Mouse (Mus musculus) heart, embryonic 11.5 days (tissue): Measurements from ENCODE around the gene Ap1b1. TPM values are rescaled to one million over a fixed set of nuclear protein-coding genes. Genes with fewer than 3 reads are reported as not detected.

Source experiments
- ATAC-seq: fragments of 200-750 bp; cut with Nextera tagmentation; replicated peaks from 2 replicates; pipeline ENCODE4 v1.8.0; 2017; ENCODE audit warnings: moderate library complexity; ENCODE audit not compliant: insufficient number of reproducible peaks, low FRiP score, low TSS enrichment
- H3K27ac ChIP-seq: fragments of 300-500 bp; sonication (generic); 2 replicates; pipeline ENCODE4 v1.5.1; 2014; ENCODE audit warnings: mild to moderate bottlenecking, low read depth, low read length
- H3K27me3 ChIP-seq: fragments of 300-500 bp; sonication (generic); 2 replicates; pipeline ENCODE4 v1.6.1; 2014; ENCODE audit warnings: mild to moderate bottlenecking, low read length, mixed read lengths; ENCODE audit not compliant: control insufficient read depth, insufficient read depth
- H3K36me3 ChIP-seq: fragments of 300-500 bp; sonication (generic); 2 replicates; pipeline ENCODE4 v1.6.1; 2014; ENCODE audit warnings: mild to moderate bottlenecking, low read length, moderate library complexity, mixed read lengths; ENCODE audit not compliant: control insufficient read depth, insufficient read depth
- H3K4me1 ChIP-seq: fragments of 300-500 bp; sonication (generic); 2 replicates; pipeline ENCODE4 v1.6.1; 2014; ENCODE audit warnings: low read length; ENCODE audit not compliant: control insufficient read depth, insufficient read depth
- H3K4me2 ChIP-seq: fragments of 300-500 bp; sonication (generic); 2 replicates; pipeline ENCODE4 v1.6.1; 2014; ENCODE audit warnings: mild to moderate bottlenecking, moderate library complexity
- H3K4me3 ChIP-seq: fragments of 300-500 bp; sonication (generic); 2 replicates; pipeline ENCODE4 v1.5.1; 2014; ENCODE audit warnings: low read depth, low read length
- H3K9ac ChIP-seq: fragments of 300-500 bp; sonication (generic); 2 replicates; pipeline ENCODE4 v1.6.1; 2014; ENCODE audit warnings: mild to moderate bottlenecking, low read depth, low read length, moderate library complexity
- H3K9me3 ChIP-seq: fragments of 300-500 bp; sonication (generic); replicated peaks from 2 replicates; pipeline ENCODE4 v1.6.1; 2016; ENCODE audit warnings: low read length; ENCODE audit not compliant: control insufficient read depth
- WGBS: fragments of 180-500 bp; shearing (Covaris S2); extraction: QIAGEN DNeasy Blood & Tissue Kit; methylation state at CpG from one replicate; pipeline ENCODE4 v1.1.7; 2014; ENCODE audit not compliant: insufficient replicate concordance; 5-methylcytosine and 5-hydroxymethylcytosine counted together
- microRNA-seq: library from miRNA; unstranded; fragments of <30 nt; microRNA quantifications from one replicate; pipeline ENCODE4, GENCODE M21; 2016; ENCODE audit warnings: borderline number of aligned reads
- polyA plus RNA-seq: library from polyadenylated mRNA; unstranded; fragments of >200 nt; fragmentation: Nextera tagmentation; extraction: Ambion mirVana; gene quantifications from 2 replicates; pipeline ENCODE4 v1.2.1, GENCODE M21; 2014

Ap1b1 gene
- polyA plus RNA-seq, 1 experiment from 2014 or later = 47.6 TPM

DNA sequence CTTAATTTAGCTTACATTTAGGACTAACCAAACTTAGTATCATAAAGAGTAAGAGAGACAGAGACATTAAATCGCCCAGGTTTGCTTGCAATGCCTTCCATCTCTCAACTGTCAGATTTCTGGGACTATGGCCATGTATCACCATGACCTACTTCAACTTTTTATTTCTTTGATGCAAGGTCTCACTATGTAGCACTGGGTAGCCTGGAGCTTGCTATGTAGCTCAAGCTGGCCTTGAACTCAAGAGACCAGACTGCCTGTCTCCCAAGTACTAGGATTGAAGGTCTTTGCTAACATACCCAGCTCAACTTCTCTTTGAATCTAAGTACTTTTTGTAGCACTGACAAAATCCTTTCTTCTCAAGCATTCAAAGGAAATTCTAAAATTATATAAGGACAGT lies 102.5 kb downstream of the Ap1b1 start:
- H3K4me2 ChIP-seq = no peak overlapping the region
- H3K9ac ChIP-seq = no peak overlapping the region
- no peaks in the 10 kb centered on the region for H3K4me1 ChIP-seq
- H3K27ac ChIP-seq = no peak overlapping the region
- H3K4me3 ChIP-seq = no peak overlapping the region
- ATAC-seq = no peak
- H3K27me3 ChIP-seq = no peaks in the 10 kb centered on the region
- peaks cover 47% of the 10 kb centered on the region for H3K36me3 ChIP-seq
- WGBS = 88% methylated on average over 1 of the region's 1 CpGs
- no peaks in the 10 kb centered on the region for H3K9me3 ChIP-seq

DNA sequence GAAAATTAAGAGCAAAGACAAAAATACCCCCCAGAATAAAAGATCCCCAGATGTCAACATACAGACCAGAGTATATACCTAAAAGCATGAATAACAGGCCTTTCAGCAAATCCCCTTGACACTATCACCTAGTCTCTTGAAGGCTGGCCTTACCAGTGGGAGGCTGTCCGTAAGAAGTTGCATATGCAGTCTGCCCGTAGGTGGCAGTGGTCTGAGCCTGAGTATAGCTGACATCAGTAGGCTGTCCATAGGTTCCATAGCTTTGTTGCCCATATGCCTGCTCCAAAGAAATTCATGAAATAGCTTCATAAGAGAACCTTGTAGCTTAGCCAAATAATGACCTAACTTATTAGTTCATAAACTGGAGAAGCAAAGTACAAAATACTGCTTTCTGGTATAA lies 105.1 kb downstream of the Ap1b1 start:
- 53% methylated on average over 2 of the region's 2 CpGs for WGBS
- no peak for ATAC-seq
- no peak overlapping the region for H3K4me3 ChIP-seq
- H3K36me3 ChIP-seq = peaks cover 28% of the 10 kb centered on the region
- no peak overlapping the region for H3K9ac ChIP-seq
- no peaks in the 10 kb centered on the region for H3K9me3 ChIP-seq
- H3K27me3 ChIP-seq = no peaks in the 10 kb centered on the region
- no peak overlapping the region for H3K27ac ChIP-seq
- H3K4me1 ChIP-seq = peaks cover 10% of the 10 kb centered on the region
- no peak overlapping the region for H3K4me2 ChIP-seq

Small RNAs within 50 kb of the gene (microRNA-seq; reads per million reads assigned to microRNA genes)
- 0.34 reads per million for gene Gm47296

Other genes starting within 250 kb of the Ap1b1 start
- 0.10 and 0.14 TPM in 2 replicates for gene Cabp7, start 240.0 kb upstream of the Ap1b1 start, polyA plus RNA-seq
- 32.7 and 38.7 TPM in 2 replicates for gene Nf2, start 137.3 kb upstream of the Ap1b1 start, polyA plus RNA-seq
- gene Nipsnap1, start 112.9 kb upstream of the Ap1b1 start, polyA plus RNA-seq = 34.7 and 36.5 TPM in 2 replicates
- gene Thoc5, start 91.5 kb upstream of the Ap1b1 start, polyA plus RNA-seq = 28.1 and 30.2 TPM in 2 replicates
- gene Nefh, start 38.8 kb upstream of the Ap1b1 start, polyA plus RNA-seq = 0.43 and 0.97 TPM in 2 replicates
- gene Rasl10a, start 71.3 kb downstream of the Ap1b1 start, polyA plus RNA-seq = 0.92 and 1.1 TPM in 2 replicates
- 23.2 and 26.3 TPM in 2 replicates for gene Gas2l1, start 78.5 kb downstream of the Ap1b1 start, polyA plus RNA-seq
- 23.5 and 25.7 TPM in 2 replicates for gene Rhbdd3, start 112.1 kb downstream of the Ap1b1 start, polyA plus RNA-seq
- 255 and 322 TPM in 2 replicates for gene Ewsr1, start 112.4 kb downstream of the Ap1b1 start, polyA plus RNA-seq
- 6.8 and 8.6 TPM in 2 replicates for gene Emid1, start 165.4 kb downstream of the Ap1b1 start, polyA plus RNA-seq